Mouse (Mus musculus): Measurements from ENCODE around the gene Nfrkb.

- no peak for TF ChIP-seq CTCF (IDR thresholded peaks at IDR 0.05; ENCODE audit: insufficient read depth, low read length)
- no peak for TF ChIP-seq POLR2A (IDR thresholded peaks at IDR 0.05; ENCODE audit: borderline replicate concordance, extremely low read depth, low read depth, low read length)
Measured at GRCm38 (mm10) chr9:31352716-31353115, 33.3 kb upstream of the Nfrkb start.
